Mouse (Mus musculus) leukemia stem cell, adult 10-12 weeks (primary cell): ENCODE measurements around the gene Akna. TPM values are rescaled to one million over a fixed set of nuclear protein-coding genes. Genes with fewer than 3 reads are reported as not detected.

Experiments
- polyA plus RNA-seq: library from polyadenylated mRNA; stranded (reverse); fragments of >175 nt; gene quantifications from 2 replicates; pipeline ENCODE4 v1.2.3, GENCODE M21; 2012; ENCODE audit warnings: low replicate concordance

Akna gene
- 84.4 and 103 TPM in 2 replicates for polyA plus RNA-seq

GRCm38 (mm10) chr4:63403040-63403959, at the start of gene Akna:
Gene Akna, minus strand, starts transcription at chr4:63403354.

GRCm38 (mm10) chr4:63362150-63362549, 41.0 kb downstream of the Akna start, which contains the start of gene Orm2:
Gene Orm2, plus strand, starts transcription at chr4:63362449.

GRCm38 (mm10) chr4:63355877-63356665, 47.1 kb downstream of the Akna start, which contains the start of gene Orm3:
Gene Orm3, plus strand, starts transcription at chr4:63356162.

GRCm38 (mm10) chr4:63344295-63344694, 58.9 kb downstream of the Akna start, which contains the start of gene Orm1:
Gene Orm1, plus strand, starts transcription at chr4:63344560.

Other genes starting within 250 kb of the Akna start
- gene Ambp, start 248.6 kb downstream of the Akna start, polyA plus RNA-seq: not detected in 2 replicates
- gene Kif12, start 231.2 kb downstream of the Akna start, polyA plus RNA-seq: 0.08 TPM in 1 of 2 replicates, not detected in the other
- 0.76 and 1.0 TPM in 2 replicates for gene Col27a1, start 189.3 kb downstream of the Akna start, polyA plus RNA-seq
- not detected in 2 replicates for gene Orm1, start 58.8 kb downstream of the Akna start, polyA plus RNA-seq
- not detected in 2 replicates for gene Orm3, start 47.2 kb downstream of the Akna start, polyA plus RNA-seq
- not detected in 2 replicates for gene Orm2, start 40.9 kb downstream of the Akna start, polyA plus RNA-seq
- 13.1 and 26.2 TPM in 2 replicates for gene Whrn, start 92.6 kb upstream of the Akna start, polyA plus RNA-seq
- gene Atp6v1g1, start 141.4 kb upstream of the Akna start, polyA plus RNA-seq: 29.3 and 42.7 TPM in 2 replicates
- gene Tmem268, start 155.4 kb upstream of the Akna start, polyA plus RNA-seq: 8.9 and 10.3 TPM in 2 replicates
- not detected in 2 replicates for gene Gm11213, start 201.9 kb upstream of the Akna start, polyA plus RNA-seq
- gene Tex48, start 219.1 kb upstream of the Akna start, polyA plus RNA-seq: not detected in 2 replicates